Mouse (Mus musculus) heart, postnatal 0 days (tissue): ENCODE data around the gene Atxn7l1.

Source experiments
- CTCF ChIP-seq: IDR thresholded peaks from 2 replicates; pipeline ENCODE4 v1.5.1; 2016; ENCODE audit warnings: antibody characterized with exemption, control low read depth, low read depth
- EP300 ChIP-seq: IDR thresholded peaks from 2 replicates; pipeline ENCODE4 v1.6.1; 2016; ENCODE audit warnings: antibody characterized with exemption, low read depth

- TF ChIP-seq EP300 (no peak), CTCF (no peak)
These were observed 105.1 kb downstream of the Atxn7l1 start for GRCm38 (mm10) chr12:33252621-33253020.
